Mouse (Mus musculus) kidney, postnatal 0 days (tissue): Measurements from ENCODE around the gene Zfc3h1. TPM values are rescaled to one million over a fixed set of nuclear protein-coding genes. Genes with fewer than 3 reads are reported as not detected.

Source experiments
- ATAC-seq: fragments of 200-750 bp; cut with Nextera tagmentation; replicated peaks from 2 replicates; pipeline ENCODE4 v1.8.0; 2017; ENCODE audit warnings: low read depth, moderate number of reproducible peaks, moderate TSS enrichment, moderate library complexity; ENCODE audit not compliant: low FRiP score
- DNase-seq: peaks from one replicate; pipeline ENCODE4 v3.0.0-alpha.2; 2016; ENCODE audit warnings: low spot score
- H3K27ac ChIP-seq: fragments of 300-500 bp; sonication (generic); 2 replicates; pipeline ENCODE4 v1.5.1; 2014; ENCODE audit warnings: mild to moderate bottlenecking
- H3K27me3 ChIP-seq: fragments of 300-500 bp; sonication (generic); 2 replicates; pipeline ENCODE4 v1.6.1; 2014; ENCODE audit warnings: low read length, mixed read lengths; ENCODE audit not compliant: insufficient read depth
- H3K36me3 ChIP-seq: fragments of 300-500 bp; sonication (generic); 2 replicates; pipeline ENCODE4 v1.6.1; 2014; ENCODE audit warnings: low read length, mixed read lengths; ENCODE audit not compliant: insufficient read depth
- H3K4me1 ChIP-seq: fragments of 300-500 bp; sonication (generic); replicated peaks from 2 replicates; pipeline ENCODE4 v1.6.1; 2014; ENCODE audit warnings: antibody characterized with exemption, low read length, mixed read lengths; ENCODE audit not compliant: insufficient read depth
- H3K4me2 ChIP-seq: fragments of 300-500 bp; sonication (generic); 2 replicates; pipeline ENCODE4 v1.6.1; 2014; ENCODE audit warnings: mild to moderate bottlenecking, low read length, moderate library complexity, mixed read lengths
- H3K4me3 ChIP-seq: fragments of 300-500 bp; sonication (generic); replicated peaks from 2 replicates; pipeline ENCODE4 v1.5.1; 2014; ENCODE audit warnings: low read depth, low read length
- H3K9ac ChIP-seq: fragments of 300-500 bp; sonication (generic); 2 replicates; pipeline ENCODE4 v1.6.1; 2014; ENCODE audit warnings: low read depth, low read length
- H3K9me3 ChIP-seq: fragments of 300-500 bp; sonication (generic); replicated peaks from 2 replicates; pipeline ENCODE4 v1.6.1; 2016; ENCODE audit warnings: low read length, inconsistent platforms, mixed read lengths
- CTCF ChIP-seq: IDR thresholded peaks from 2 replicates; pipeline ENCODE4 v1.5.1; 2016; ENCODE audit warnings: antibody characterized with exemption, low read depth, mild to moderate bottlenecking, moderate library complexity
- WGBS: fragments of 180-500 bp; shearing (Covaris S2); extraction: QIAGEN DNeasy Blood & Tissue Kit; methylation state at CpG from one replicate; pipeline ENCODE4 v1.1.7; 2014; 5-methylcytosine and 5-hydroxymethylcytosine counted together
- polyA plus RNA-seq: library from polyadenylated mRNA; unstranded; fragments of >200 nt; fragmentation: Nextera tagmentation; extraction: Ambion mirVana; gene quantifications from 2 replicates; pipeline ENCODE4 v1.2.1, GENCODE M21; 2015

The Zfc3h1 gene
- 14.5 and 15.4 TPM in 2 replicates for polyA plus RNA-seq

GRCm38 (mm10) chr10:115384221-115385017 is at the start of gene Zfc3h1, which contains the start of gene Thap2:
Gene Zfc3h1, plus strand, starts transcription at chr10:115384959.
Gene Thap2, minus strand, starts transcription at chr10:115384443.
- H3K4me3 ChIP-seq: peak within 1 kb of the TSS; percentile 61
- TF ChIP-seq CTCF: peak; percentile 81
- H3K9me3 ChIP-seq: no peaks in the 10 kb centered on the region
- peaks cover 5% of the 10 kb centered on the region; the same call in 1 of the 2 replicates for H3K36me3 ChIP-seq
- peak within 1 kb of the TSS; percentile 56 for H3K4me2 ChIP-seq
- H3K9ac ChIP-seq: peak within 1 kb of the TSS; percentile 77
- under 1% methylated on average over 64 of the region's 65 CpGs for WGBS
- H3K27ac ChIP-seq: peak within 1 kb of the TSS; percentile 96
- peaks cover 9% of the 10 kb centered on the region; the same call in 1 of the 2 replicates for H3K4me1 ChIP-seq
- H3K27me3 ChIP-seq: no peaks in the 10 kb centered on the region
- DNase-seq (peak; percentile 99), ATAC-seq (peak; percentile 98)

GRCm38 (mm10) chr10:115336901-115337300 is 47.9 kb upstream of the Zfc3h1 start:
- Histone ChIP-seq H3K9me3 (no peaks in the 10 kb centered on the region), H3K36me3 (no peaks in the 10 kb centered on the region), H3K27me3 (no peaks in the 10 kb centered on the region), H3K4me2 (no peak overlapping the region), H3K27ac (no peak overlapping the region), H3K9ac (no peak overlapping the region), H3K4me3 (no peak overlapping the region), H3K4me1 (no peaks in the 10 kb centered on the region)
- DNase-seq (no peak), ATAC-seq (no peak)
- TF ChIP-seq CTCF: no peak
- 83% methylated on average over 4 of the region's 4 CpGs for WGBS

- no peak overlapping the region for H3K4me2 ChIP-seq
- H3K27ac ChIP-seq: no peak overlapping the region
- H3K36me3 ChIP-seq: no peaks in the 10 kb centered on the region; the same call in 1 of the 2 replicates
- ATAC-seq (no peak), DNase-seq (no peak)
- H3K9me3 ChIP-seq: no peaks in the 10 kb centered on the region
- no peak overlapping the region for H3K4me3 ChIP-seq
- TF ChIP-seq CTCF: no peak
- 95% methylated on average over 7 of the region's 7 CpGs for WGBS
- H3K9ac ChIP-seq: no peak overlapping the region
- no peaks in the 10 kb centered on the region for H3K4me1 ChIP-seq
- no peaks in the 10 kb centered on the region for H3K27me3 ChIP-seq
Measured at GRCm38 (mm10) chr10:115339820-115340328, 44.9 kb upstream of the Zfc3h1 start.

GRCm38 (mm10) chr10:115342771-115343425 is 41.9 kb upstream of the Zfc3h1 start:
- TF ChIP-seq CTCF: no peak
- H3K36me3 ChIP-seq: no peaks in the 10 kb centered on the region; the same call in 1 of the 2 replicates
- ATAC-seq (no peak), DNase-seq (no peak)
- H3K9me3 ChIP-seq: no peaks in the 10 kb centered on the region
- H3K27me3 ChIP-seq: no peaks in the 10 kb centered on the region
- WGBS: 91% methylated on average over 4 of the region's 4 CpGs
- H3K27ac ChIP-seq: no peak overlapping the region
- H3K4me2 ChIP-seq: no peak overlapping the region
- H3K4me3 ChIP-seq: no peak overlapping the region
- no peaks in the 10 kb centered on the region for H3K4me1 ChIP-seq
- H3K9ac ChIP-seq: no peak overlapping the region

GRCm38 (mm10) chr10:115346444-115346843 is 38.3 kb upstream of the Zfc3h1 start:
- no peak for TF ChIP-seq CTCF
- Histone ChIP-seq H3K9ac (no peak overlapping the region), H3K27ac (no peak overlapping the region), H3K4me3 (no peak overlapping the region), H3K4me2 (no peak overlapping the region), H3K27me3 (no peaks in the 10 kb centered on the region), H3K9me3 (no peaks in the 10 kb centered on the region), H3K4me1 (0 out of 2 replicates have a peak, but pooled peaks cover 5% of the 10 kb centered on the region), H3K36me3 (no peaks in the 10 kb centered on the region; the same call in 1 of the 2 replicates)
- ATAC-seq (no peak), DNase-seq (no peak)

DNA sequence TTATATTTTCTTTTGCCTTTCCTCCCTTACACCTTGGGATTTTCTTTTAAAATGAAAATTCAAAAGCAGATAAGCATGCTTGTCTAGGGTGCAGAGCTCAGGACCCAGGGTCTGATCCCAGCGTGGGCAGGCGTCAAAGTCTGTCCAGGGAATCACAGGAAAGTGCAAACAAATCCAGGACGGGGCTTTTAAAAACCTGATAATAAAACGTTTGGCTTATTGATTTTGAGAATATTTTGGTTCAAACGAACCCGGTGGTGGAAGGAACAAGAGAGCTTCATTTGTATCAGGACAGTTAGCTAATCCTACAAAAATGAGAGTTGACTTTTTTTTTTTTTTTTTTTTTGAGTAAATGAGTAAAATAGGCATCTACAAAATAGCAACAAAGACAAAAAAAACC is 36.6 kb upstream of the Zfc3h1 start:
- 0 out of 2 replicates have a peak, but pooled peaks cover 5% of the 10 kb centered on the region for H3K4me1 ChIP-seq
- H3K27me3 ChIP-seq: no peaks in the 10 kb centered on the region
- H3K36me3 ChIP-seq: no peaks in the 10 kb centered on the region; the same call in 1 of the 2 replicates
- H3K4me3 ChIP-seq: no peak overlapping the region
- TF ChIP-seq CTCF: no peak
- DNase-seq (no peak), ATAC-seq (no peak)
- no peak overlapping the region for H3K9ac ChIP-seq
- 77% methylated on average over 6 of the region's 6 CpGs for WGBS
- no peaks in the 10 kb centered on the region for H3K9me3 ChIP-seq
- no peak overlapping the region for H3K27ac ChIP-seq
- no peak overlapping the region for H3K4me2 ChIP-seq
